Mouse (Mus musculus) lung, postnatal 0 days (tissue): Measurements from ENCODE around the gene Mapre3. TPM values are rescaled to one million over a fixed set of nuclear protein-coding genes. Genes with fewer than 3 reads are reported as not detected.

Experiments
- ATAC-seq: fragments of 200-750 bp; cut with Nextera tagmentation; 2 replicates; pipeline ENCODE4 v1.8.0; 2017; ENCODE audit warnings: moderate library complexity
- DNase-seq: peaks from one replicate; pipeline ENCODE4 v3.0.0-alpha.2; 2016; ENCODE audit warnings: low spot score
- H3K27ac ChIP-seq: fragments of 300-500 bp; sonication (generic); 2 replicates; pipeline ENCODE4 v1.5.1; 2014; ENCODE audit warnings: antibody characterized with exemption, mild to moderate bottlenecking, low read length, mixed read lengths
- H3K27me3 ChIP-seq: fragments of 300-500 bp; sonication (generic); replicated peaks from 2 replicates; pipeline ENCODE4 v1.6.1; 2014; ENCODE audit warnings: low read length, mixed read lengths; ENCODE audit not compliant: insufficient read depth
- H3K36me3 ChIP-seq: fragments of 300-500 bp; sonication (generic); 2 replicates; pipeline ENCODE4 v1.6.1; 2014; ENCODE audit warnings: low read length, mixed read lengths; ENCODE audit not compliant: insufficient read depth
- H3K4me1 ChIP-seq: fragments of 300-500 bp; sonication (generic); 2 replicates; pipeline ENCODE4 v1.6.1; 2014; ENCODE audit warnings: antibody characterized with exemption, low read depth, low read length, mixed read lengths; ENCODE audit not compliant: insufficient read depth
- H3K4me2 ChIP-seq: fragments of 300-500 bp; sonication (generic); replicated peaks from 2 replicates; pipeline ENCODE4 v1.6.1; 2014; ENCODE audit warnings: low read depth, mild to moderate bottlenecking, low read length, moderate library complexity, mixed read lengths
- H3K4me3 ChIP-seq: fragments of 300-500 bp; sonication (generic); 2 replicates; pipeline ENCODE4 v1.5.1; 2014; ENCODE audit warnings: low read depth, low read length
- H3K9ac ChIP-seq: fragments of 300-500 bp; sonication (generic); replicated peaks from 2 replicates; pipeline ENCODE4 v1.6.1; 2014; ENCODE audit warnings: low read depth, mild to moderate bottlenecking
- H3K9me3 ChIP-seq: fragments of 300-500 bp; sonication (generic); 2 replicates; pipeline ENCODE4 v1.6.1; 2016; ENCODE audit warnings: low read length, mixed read lengths
- CTCF ChIP-seq: IDR thresholded peaks from 2 replicates; pipeline ENCODE4 v1.5.1; 2016; ENCODE audit warnings: antibody characterized with exemption, mild to moderate bottlenecking
- EP300 ChIP-seq: IDR thresholded peaks from 2 replicates; pipeline ENCODE4 v1.6.1; 2016; ENCODE audit warnings: antibody characterized with exemption, mild to moderate bottlenecking, control low read depth
- WGBS: fragments of 180-500 bp; shearing (Covaris S2); extraction: QIAGEN DNeasy Blood & Tissue Kit; methylation state at CpG from one replicate; pipeline ENCODE4 v1.1.7; 2014; 5-methylcytosine and 5-hydroxymethylcytosine counted together
- polyA plus RNA-seq: library from polyadenylated mRNA; unstranded; fragments of >200 nt; fragmentation: Nextera tagmentation; extraction: Ambion mirVana; gene quantifications from 2 replicates; pipeline ENCODE4 v1.2.1, GENCODE M21; 2015

Mapre3 gene
- polyA plus RNA-seq, 1 experiment from 2014 or later = 23.2 TPM

GRCm38 (mm10) chr5:30816261-30816791 lies 1.9 kb downstream of the Mapre3 start:
- no peak for ATAC-seq
- no peak overlapping the region for H3K4me2 ChIP-seq
- no peak for TF ChIP-seq CTCF
- no peak for TF ChIP-seq EP300
- no peaks in the 10 kb centered on the region for H3K9me3 ChIP-seq
- H3K4me1 ChIP-seq = peaks cover 3% of the 10 kb centered on the region; the same call in 1 of the 2 replicates
- peak; percentile 29 for DNase-seq
- H3K36me3 ChIP-seq = no peaks in the 10 kb centered on the region
- H3K4me3 ChIP-seq = no peak overlapping the region
- H3K9ac ChIP-seq = no peak overlapping the region
- H3K27ac ChIP-seq = no peak overlapping the region
- WGBS = 52% methylated on average over 8 of the region's 8 CpGs
- no peaks in the 10 kb centered on the region for H3K27me3 ChIP-seq

- H3K27me3 ChIP-seq = no peaks in the 10 kb centered on the region
- TF ChIP-seq EP300 = no peak
- TF ChIP-seq CTCF = no peak
- no peak overlapping the region for H3K27ac ChIP-seq
- H3K9me3 ChIP-seq = no peaks in the 10 kb centered on the region
- DNase-seq (no peak), ATAC-seq (no peak)
- peaks cover 3% of the 10 kb centered on the region; the same call in 1 of the 2 replicates for H3K4me1 ChIP-seq
- no peaks in the 10 kb centered on the region for H3K36me3 ChIP-seq
- H3K9ac ChIP-seq = no peak overlapping the region
- no peak overlapping the region for H3K4me3 ChIP-seq
- H3K4me2 ChIP-seq = no peak overlapping the region
- WGBS = 89% methylated on average over 8 of the region's 8 CpGs
These were observed 4.4 kb downstream of the Mapre3 start for GRCm38 (mm10) chr5:30818758-30819309.

GRCm38 (mm10) chr5:30822689-30823088 lies 8.2 kb downstream of the Mapre3 start:
- TF ChIP-seq EP300 (no peak), CTCF (no peak)
- DNase-seq = peak; percentile 47
- Histone ChIP-seq H3K4me3 (no peak overlapping the region), H3K9me3 (no peaks in the 10 kb centered on the region), H3K27ac (no peak overlapping the region), H3K36me3 (no peaks in the 10 kb centered on the region), H3K9ac (no peak overlapping the region), H3K4me1 (no peaks in the 10 kb centered on the region; the same call in 1 of the 2 replicates), H3K27me3 (no peaks in the 10 kb centered on the region), H3K4me2 (no peak overlapping the region)
- 57% methylated on average over 5 of the region's 5 CpGs for WGBS
- peak; percentile 75 for ATAC-seq

GRCm38 (mm10) chr5:30823091-30823490 lies 8.7 kb downstream of the Mapre3 start:
- no peak overlapping the region for H3K27ac ChIP-seq
- no peak overlapping the region for H3K4me2 ChIP-seq
- no peaks in the 10 kb centered on the region for H3K36me3 ChIP-seq
- H3K9me3 ChIP-seq = no peaks in the 10 kb centered on the region
- WGBS = 76% methylated on average over 3 of the region's 3 CpGs
- no peaks in the 10 kb centered on the region; the same call in 1 of the 2 replicates for H3K4me1 ChIP-seq
- no peak overlapping the region for H3K4me3 ChIP-seq
- H3K9ac ChIP-seq = no peak overlapping the region
- no peaks in the 10 kb centered on the region for H3K27me3 ChIP-seq
- TF ChIP-seq EP300 = no peak
- no peak for TF ChIP-seq CTCF
- DNase-seq (no peak), ATAC-seq (no peak)

- WGBS = 91% methylated on average over 11 of the region's 11 CpGs
- no peak for TF ChIP-seq CTCF
- TF ChIP-seq EP300 = no peak
- no peak overlapping the region for H3K9ac ChIP-seq
- H3K36me3 ChIP-seq = no peaks in the 10 kb centered on the region
- H3K4me2 ChIP-seq = no peak overlapping the region
- no peak overlapping the region for H3K4me3 ChIP-seq
- H3K9me3 ChIP-seq = no peaks in the 10 kb centered on the region
- H3K27ac ChIP-seq = no peak overlapping the region
- ATAC-seq (no peak), DNase-seq (no peak)
- H3K27me3 ChIP-seq = no peaks in the 10 kb centered on the region
- no peaks in the 10 kb centered on the region; the same call in 1 of the 2 replicates for H3K4me1 ChIP-seq
These were observed 9.9 kb downstream of the Mapre3 start for GRCm38 (mm10) chr5:30824124-30824988.

GRCm38 (mm10) chr5:30825166-30825565 lies 10.7 kb downstream of the Mapre3 start:
- Histone ChIP-seq H3K4me3 (no peak overlapping the region), H3K9ac (no peak overlapping the region), H3K36me3 (no peaks in the 10 kb centered on the region), H3K27ac (no peak overlapping the region), H3K4me1 (no peaks in the 10 kb centered on the region; the same call in 1 of the 2 replicates), H3K9me3 (no peaks in the 10 kb centered on the region), H3K27me3 (no peaks in the 10 kb centered on the region), H3K4me2 (no peak overlapping the region)
- TF ChIP-seq EP300 = no peak
- TF ChIP-seq CTCF = no peak
- ATAC-seq (no peak), DNase-seq (no peak)
- WGBS = 62% methylated on average over 10 of the region's 10 CpGs
